Mouse (Mus musculus): ENCODE measurements around the gene Iah1. TPM values are rescaled to one million over a fixed set of nuclear protein-coding genes. Genes with fewer than 3 reads are reported as not detected.

Iah1 gene
- 10 to 100 TPM; 17.6 to 19.2 TPM for total RNA-seq (2021)
- long read RNA-seq, experiment 1, transcript Iah1-201 (6 exons, 1,141 nt), result major isoform, 9 of 16 reads
- long read RNA-seq, experiment 1, partial matches to known transcripts, result 1 of 16 reads
- long read RNA-seq, experiment 1, other reads (novel, unspliced or antisense), result 6 of 16 reads
- long read RNA-seq, experiment 2, transcript Iah1-201 (6 exons, 1,141 nt), result major isoform, 14 of 19 reads
- long read RNA-seq, experiment 2, partial matches to known transcripts, result 1 of 19 reads
- long read RNA-seq, experiment 2, other reads (novel, unspliced or antisense), result 4 of 19 reads

DNA sequence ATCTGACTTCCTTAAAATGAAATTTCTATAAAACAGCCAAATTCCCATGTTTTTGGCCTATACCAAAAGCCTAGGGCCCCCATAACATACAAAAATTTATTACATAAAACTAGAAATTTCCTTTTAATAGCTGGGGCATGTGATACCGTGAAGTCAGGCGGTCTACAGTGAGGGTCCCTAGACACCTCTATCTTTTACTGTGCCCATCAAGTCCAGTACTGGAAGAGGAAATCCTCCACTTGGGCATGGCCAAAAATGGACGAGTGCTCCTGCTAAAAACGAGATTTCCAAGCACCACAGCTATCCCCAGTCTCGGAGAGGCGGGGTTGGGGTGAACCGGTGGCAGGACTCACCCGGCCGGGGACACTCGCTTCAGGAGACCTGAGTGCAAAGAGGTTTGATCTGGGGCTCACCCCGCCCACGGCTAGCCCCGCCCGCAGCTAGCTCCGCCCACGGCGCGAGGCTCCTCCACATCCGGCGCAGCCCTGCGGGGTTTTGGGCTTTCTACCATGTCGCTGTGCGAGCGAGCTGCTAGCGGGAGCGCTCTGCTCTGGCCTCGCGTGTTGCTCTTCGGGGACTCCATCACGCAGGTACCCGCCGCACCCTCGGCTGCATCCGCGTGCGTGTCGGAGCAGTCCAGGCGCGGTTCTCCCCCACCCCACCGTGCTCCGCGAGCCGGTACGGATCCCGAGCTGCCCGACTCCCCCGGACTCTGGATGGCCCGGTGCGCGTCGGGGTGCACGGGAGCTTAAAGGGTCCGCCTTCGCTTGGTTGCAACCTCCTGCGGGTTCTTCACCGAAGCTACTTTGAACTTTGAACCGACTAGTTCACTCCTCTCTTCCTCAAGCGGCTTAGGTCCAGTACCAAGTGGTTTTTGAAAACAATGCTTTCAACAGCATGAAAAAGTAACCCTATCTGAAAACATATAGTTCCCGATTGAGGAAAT is at the start of gene Iah1:
Iah1 (plus strand) TSS at position 467 of the 946 bp plus-strand sequence.
- peak; percentile 65 to 70 for DNase-seq (ENCODE audit: low spot score in 2 of 2)

DNA sequence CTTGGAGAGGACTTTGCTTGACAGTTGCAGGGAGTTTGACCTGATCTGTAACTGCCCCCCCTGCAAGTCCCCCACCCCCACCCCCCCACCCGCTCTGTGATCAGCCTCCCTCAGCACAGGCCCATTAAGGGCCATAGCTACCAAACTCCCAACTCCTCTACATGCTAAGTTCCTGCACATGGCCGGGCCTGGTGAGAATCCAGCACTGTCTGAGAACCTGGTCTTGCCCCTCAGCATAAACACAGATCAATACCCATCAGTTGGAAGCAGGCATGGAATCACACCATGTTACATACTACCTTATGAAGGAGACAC is 49.4 kb upstream of the Iah1 start:
- DNase-seq (ENCODE audit: low spot score in 2 of 2), result no peak

DNA sequence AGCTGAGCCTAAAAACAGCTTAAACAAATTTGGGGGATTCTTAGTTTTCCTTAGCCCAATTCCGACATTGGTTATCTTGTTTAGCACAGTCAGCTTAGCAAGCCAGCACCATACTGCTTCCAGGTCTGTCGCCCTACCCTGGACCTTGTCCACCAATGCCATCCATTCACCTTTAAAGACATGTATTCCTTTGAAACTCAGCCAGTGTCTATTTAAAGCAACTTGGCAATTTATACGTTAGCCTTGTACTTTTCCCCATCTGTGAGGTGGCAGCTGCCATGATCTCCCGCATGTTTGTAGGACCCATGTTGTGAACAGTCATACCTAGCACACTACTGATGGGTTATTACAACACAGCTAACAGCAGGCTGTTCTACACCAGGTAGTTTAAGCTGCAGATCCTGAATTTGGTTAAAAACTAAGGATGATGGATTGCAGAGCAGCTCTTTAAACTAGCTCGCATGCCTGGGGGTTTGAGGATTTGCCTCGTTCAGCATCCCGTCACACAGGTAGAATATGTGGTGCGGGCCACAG is 48.0 kb upstream of the Iah1 start:
- DNase-seq (ENCODE audit: low spot score in 2 of 2), result no peak

DNA sequence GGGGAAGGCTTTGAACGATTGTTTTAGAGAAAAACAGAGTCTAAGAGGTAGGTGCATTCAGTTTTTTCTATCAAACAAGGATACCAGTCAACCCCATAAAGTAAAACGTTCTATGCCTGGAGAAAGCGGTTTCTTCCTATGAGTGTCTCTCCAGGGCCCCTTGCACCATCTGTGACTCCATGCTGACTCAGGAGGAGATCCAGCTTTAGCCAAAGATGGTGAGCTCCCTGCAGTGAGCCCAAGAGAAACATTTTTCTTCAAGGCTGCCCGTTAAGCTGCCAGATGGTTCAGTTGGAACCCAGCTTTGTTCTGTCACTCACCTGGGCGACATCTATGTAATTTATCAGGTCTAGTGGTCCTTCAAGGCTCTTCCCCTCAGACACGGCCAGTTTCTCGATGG is 41.7 kb upstream of the Iah1 start:
- DNase-seq (ENCODE audit: low spot score in 2 of 2), result no peak

DNA sequence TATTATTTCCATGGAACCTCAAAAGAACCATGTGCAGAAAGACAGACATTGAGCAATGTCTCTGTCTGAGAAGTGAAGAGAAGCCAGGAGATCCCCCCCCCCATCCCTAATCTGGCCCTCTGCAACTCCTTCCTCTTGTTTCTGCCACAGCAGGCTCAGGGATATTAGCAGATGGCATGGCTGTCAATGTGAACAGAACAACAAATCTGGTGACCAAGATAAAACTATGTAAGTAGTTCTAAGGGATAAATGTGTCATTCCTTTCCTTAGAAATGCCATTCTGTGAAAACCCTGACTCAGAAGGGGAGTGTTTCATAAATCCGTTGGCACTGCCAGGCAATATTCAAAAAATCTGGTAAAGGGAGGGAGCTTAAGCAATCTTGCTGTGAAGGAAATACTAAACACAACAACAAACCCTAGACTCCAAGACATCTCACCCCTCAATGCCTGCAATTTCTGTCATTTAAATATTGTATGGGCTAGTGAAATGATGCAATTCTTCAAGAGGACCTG is 38.8 kb upstream of the Iah1 start:
- no peak for DNase-seq (ENCODE audit: low spot score in 2 of 2)

DNA sequence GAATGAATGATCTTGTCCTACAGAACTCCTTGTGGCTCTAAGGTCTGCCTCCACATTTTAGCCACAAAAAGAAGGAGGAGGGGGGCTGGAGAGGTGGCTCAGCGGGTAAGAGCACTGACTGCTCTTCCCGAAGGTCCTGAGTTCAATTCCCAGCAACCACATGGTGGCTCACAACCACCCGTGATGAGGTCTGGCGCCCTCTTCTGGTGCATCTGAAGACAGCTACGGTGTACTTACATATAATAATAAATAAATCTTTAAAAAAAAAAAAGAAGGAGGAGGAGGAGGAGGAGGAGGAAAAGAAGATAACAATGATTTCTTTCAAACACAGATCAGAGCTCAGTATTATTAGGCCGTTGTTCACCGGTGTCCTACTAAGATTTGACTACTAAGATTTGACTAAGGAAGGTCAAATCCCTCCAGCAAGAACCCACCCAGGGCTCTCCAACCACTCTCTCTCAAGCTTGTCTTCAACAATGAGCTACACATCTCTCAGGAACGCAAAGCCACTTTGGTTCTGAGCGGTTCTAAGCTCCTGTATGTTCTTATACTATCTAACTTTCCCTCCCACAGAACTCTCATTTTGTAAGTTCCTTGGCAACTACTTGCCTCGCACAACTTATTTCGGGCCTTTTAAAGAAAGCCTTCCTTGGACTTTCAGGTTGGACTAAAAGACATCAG is 31.3 kb upstream of the Iah1 start, which contains the start of gene Cpsf3:
Cpsf3 (plus strand) TSS at position 631 of the 681 bp plus-strand sequence.
- DNase-seq (ENCODE audit: low spot score in 2 of 2), result no peak

DNA sequence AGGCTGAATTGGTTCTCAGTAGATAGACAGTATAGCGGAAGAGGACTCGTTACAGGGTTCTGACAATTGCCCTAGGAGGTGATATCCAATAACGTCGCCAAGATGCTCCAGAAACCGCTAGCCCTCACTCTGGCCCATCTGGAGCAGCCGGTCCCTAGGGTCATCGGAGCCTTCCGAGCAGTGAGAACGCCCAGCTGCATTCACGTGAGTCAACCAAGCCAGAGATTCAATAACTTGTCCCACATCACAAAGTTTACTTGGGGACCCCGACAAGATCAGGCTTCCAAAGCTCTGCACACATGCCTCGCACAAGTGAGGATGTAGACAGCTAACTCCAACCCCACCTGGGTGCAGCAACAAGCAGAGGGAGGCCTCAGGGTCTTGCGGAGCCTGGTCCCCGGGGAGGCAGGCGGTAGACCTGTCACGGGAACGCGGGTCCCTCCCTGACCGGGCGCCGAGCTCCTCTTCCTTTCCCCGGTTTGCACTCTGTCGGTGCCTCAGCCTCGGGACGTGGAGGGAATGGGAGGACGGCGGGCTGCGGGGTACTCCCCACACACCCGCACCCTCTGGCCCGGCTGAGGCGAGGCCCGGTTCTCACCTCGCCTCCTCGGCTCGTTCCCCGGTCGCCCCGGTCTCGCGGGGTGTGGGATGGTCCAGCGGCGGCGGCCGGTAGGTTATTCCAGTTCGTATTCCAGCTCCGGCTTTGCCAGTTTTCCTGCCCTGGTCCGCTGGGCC is 30.5 kb upstream of the Iah1 start:
- DNase-seq (ENCODE audit: low spot score in 2 of 2), result no peak

DNA sequence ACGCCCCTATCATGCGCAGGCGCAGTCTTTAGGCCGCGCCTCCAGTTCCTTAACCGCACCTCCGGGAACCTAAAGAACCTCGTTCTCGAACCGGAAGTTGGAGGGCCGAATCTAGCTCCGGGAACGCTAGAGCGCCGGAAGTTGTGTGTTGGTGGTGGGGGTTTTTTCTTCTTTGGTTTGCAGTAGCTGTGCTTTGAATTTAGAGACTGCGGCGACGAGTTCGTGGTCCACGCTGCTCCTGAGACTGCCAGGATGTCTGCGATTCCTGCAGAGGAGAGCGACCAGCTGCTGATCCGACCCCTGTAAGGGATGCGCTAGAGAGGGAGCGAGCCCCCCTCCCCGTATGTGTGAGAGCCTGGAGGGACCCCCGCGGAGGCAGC is 30.0 kb upstream of the Iah1 start, which contains the start of gene Itgb1bp1:
Itgb1bp1 (minus strand) TSS at position 42 of the 380 bp plus-strand sequence.
- peak; percentile 99 for DNase-seq (ENCODE audit: low spot score in 2 of 2)

DNA sequence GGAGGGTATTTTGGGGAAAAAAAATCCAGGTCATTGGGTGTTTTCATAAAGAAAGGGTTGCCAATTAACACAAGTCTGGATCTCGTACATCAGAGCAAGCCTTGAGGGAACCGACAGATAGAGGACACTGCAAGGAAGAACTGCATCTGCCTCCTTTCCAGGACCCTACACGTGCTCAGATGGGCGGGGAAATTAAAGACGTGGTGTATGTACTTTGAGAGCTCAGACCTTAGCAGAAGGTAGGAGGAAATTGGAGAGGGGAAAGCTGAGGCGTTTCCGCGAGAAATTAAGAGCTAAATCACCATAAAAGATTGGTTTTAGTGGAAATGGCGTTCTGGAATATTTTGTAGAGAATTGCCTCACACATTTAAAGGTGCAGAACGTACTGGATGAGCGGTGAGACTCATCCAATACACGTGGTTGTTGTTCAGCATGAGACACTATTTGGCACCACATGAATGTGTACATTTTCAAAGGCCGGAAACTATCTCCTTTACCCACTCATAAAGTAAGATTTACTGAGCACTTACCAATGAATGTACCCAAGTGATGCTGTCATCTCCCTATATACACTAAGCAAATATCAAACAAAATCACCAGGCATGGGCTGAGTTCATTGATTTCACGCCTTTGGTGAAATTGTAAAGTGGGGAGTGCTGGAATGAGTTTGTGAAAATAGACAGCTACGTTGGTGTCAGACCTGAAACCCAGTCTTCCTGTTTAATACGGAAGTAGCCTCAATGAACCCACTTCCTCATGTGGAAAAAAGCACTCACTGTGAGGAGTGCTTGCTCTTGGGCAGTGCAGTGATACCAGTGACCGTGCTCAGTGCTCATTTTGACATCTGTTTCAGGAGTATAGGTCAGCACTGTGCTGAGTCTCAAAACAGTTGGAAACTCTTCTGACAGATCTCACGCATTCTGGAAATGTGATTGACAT is 29.2 kb upstream of the Iah1 start:
- no peak for DNase-seq (ENCODE audit: low spot score in 2 of 2)

DNA sequence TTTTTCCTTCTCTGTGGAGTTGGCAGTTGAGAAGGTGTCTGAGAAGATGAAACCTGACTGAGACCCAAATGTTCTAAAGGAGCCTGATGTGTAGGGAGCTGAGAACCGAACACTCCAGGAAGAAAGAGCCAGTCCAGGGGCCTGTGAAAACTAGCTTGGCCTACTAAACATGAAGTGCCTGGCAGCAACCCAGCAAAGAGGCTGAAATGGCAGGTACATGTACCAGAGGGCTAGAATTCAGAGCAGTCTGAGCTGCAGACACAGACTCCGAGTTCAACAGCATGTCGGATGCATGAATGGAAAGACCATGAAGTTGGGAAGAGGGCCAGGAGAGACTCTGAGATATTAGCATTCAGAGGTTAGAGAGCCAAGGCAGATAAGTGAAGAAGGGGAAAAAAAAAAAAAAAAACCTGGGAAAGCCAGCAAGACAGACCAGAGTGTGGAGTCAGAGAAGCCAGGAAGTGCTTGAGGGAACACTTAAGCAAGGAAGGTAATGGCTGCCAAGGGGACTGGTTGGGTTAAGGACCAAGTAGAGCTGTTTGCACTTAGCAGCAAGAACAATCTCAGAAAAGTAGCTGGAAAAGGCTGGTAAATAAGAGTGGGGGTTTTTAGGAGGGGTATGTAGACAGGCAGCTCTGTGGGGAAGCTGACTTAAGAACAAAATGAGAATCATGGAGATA is 27.3 kb upstream of the Iah1 start:
- no peak for DNase-seq (ENCODE audit: low spot score in 2 of 2)

DNA sequence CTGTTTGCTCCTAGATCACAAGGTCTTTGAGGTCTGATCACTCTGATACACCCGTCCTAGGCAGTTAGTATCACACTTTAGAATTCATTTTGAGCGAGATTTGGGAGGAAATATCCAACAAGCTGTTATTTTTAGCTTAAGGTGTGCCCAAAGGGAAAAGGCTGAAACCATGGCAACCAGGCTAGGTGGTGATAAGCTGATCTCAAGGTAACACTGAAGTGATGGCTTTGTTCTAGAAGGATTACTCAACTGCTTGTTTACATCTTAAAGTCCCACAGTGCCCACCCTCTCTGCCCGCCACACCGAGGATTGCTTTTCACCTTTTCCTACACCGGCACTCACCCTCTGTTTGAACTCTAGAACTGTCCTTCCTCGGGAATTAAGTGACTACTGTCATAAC is 26.5 kb upstream of the Iah1 start:
- DNase-seq (ENCODE audit: low spot score in 2 of 2), result no peak

DNA sequence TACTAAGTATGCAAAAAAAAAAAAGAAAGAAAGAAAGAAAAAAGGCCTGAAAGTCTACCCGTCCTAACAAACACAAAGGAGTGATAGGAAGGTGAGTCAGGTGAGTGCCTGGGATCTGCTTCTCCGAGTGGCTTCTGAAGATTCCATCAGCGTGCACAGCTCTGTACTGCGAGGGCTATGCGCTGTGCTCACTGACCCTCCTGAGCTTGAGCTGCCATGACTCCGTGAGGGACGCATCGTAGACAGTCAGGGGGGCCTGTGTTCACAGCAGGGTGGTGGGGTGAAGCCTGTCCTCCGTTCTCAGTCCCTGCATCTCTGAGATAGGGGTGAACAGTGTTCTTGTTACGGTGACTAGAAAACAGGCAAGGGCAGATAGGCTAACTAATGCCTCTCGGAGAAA is 17.3 kb upstream of the Iah1 start:
- DNase-seq (ENCODE audit: low spot score in 2 of 2), result no peak

DNA sequence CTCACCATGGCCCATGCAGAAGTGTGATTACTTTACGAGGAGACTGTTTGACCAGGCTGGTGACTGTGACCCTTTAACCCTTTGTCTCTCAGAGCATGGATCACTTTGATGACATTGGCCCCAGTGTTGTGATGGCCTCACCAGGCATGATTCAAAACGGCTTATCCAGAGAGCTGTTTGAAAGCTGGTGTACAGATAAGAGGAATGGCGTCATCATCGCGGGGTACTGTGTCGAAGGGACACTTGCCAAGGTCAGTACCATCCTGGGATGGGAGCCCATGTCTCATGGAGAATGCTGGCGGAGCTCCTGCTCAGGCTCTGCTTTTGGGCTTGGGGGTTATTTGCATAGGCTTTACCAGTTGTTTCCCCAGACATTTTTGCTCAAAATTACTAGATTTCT is 14.9 kb upstream of the Iah1 start:
- DNase-seq (ENCODE audit: low spot score in 2 of 2), result no peak

DNA sequence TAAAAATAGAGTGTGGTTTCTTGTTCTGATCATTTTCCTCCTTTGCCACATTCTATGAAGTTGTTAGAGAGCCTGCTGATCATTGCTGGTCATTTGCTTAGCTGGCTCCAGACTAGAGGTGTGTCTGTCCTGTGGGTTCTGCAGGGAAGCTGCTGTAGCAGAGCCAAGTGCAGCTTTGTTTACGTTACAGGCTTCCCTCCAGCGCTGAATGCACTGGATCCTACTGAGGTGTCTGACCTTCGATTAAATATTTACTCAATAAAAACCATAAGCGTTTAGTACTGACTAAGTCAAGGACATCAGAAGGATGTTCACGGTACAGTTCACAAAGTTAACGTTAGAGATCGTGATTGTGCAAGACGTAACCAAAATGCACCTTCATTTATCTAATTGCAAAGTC is 14.3 kb upstream of the Iah1 start:
- no peak for DNase-seq (ENCODE audit: low spot score in 2 of 2)

DNA sequence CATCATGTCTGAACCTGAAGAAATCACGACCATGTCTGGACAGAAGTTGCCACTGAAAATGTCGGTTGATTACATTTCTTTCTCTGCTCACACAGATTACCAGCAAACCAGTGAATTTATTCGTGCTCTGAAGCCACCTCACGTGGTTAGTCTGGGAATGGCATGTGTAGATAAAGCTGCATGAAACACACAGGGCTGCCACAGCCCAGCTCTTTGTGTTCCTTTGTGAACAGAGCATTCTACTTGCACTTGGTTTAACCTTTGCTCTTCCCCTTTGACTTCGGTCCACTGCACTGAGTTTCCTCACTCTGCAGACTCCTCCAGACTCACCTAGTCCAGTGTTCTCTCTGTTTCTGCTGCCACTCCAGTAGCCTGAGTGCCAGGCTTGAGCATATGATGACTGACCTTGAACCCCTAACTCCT is 13.8 kb upstream of the Iah1 start:
- no peak for DNase-seq (ENCODE audit: low spot score in 2 of 2)

DNA sequence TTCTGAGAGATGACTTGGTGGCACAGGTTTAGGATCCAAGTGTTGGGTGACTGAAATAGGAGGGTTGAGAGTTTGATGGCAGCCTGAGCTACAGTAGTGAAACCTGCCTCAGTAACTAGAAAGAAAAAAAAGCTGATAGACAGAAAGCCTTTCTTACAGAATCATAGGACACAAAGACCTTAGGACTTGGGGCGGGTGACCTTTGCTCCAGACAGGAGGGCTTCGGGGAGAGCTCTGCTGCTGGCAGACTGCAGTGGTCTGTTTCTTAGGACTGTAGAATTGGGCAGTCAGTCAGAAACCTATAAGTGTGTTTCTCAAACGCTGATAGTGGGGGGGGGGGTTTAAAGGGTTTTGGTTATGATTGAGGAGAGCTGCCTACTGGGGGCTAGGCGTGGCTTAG is 10.4 kb upstream of the Iah1 start:
- no peak for DNase-seq (ENCODE audit: low spot score in 2 of 2)

DNA sequence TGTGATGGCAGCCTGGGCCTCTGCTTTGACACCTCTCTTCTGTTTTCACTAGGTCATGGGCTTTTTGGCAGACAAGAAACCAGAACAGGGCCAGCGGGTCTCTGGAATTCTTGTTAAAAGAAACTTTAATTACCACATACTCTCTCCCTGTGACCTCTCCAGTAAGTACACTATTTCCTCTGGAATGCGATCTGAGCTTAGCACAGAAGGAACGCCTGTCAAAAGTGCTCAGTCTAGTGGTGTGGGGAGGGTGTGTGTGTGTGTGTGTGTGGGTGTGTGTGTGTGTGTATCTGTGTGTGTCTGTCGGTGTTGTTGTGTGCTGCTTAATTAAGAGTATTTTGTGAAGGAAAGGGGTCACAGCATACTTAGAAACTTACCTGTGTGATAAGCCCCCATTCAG is 9.5 kb upstream of the Iah1 start:
- DNase-seq (ENCODE audit: low spot score in 2 of 2), result no peak

DNA sequence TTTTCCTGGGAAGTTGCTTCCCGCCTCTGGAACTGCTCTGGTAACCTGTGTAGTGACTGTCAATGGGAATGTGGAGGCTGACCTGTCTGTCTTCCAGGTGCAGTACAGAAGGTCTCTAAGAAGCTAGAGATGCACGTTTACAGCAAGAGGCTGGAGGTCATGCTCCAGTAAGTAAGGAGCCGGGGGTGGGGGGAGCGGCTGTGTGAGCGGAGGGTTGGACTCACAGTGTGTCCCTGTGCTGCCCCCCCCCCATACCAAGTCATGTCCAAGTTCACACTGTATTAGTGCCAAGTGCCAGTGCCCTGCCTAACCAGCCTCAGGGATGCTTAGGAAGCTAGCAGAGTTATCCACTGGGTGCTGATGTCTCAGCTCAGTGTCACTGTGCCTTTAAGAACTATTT is 4.0 kb upstream of the Iah1 start:
- DNase-seq (ENCODE audit: low spot score in 2 of 2), result no peak

DNA sequence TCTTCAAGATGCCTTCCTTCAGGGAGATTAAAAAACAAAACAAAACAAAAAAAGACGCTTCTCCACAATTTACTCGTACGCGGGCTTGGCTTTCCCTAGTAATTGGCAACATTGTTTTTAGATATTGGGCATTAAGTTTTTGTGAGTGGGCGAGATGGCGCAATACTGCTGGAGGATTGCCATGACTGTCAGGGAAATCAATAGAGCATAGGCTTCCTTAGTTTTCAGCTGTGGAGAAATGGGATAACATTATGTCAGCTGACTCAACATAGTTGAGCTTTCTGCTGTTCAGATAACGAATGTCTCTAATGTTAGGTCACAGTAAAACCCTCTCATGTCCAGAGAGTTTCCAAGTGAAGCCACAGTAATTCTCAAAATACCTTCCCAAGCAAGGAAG is 678 bp downstream of the Iah1 start:
- DNase-seq (ENCODE audit: low spot score in 2 of 2), result peak; percentile 19 to 59

Data from layer of hippocampus, postnatal 14 days (tissue).